Mouse (Mus musculus): ENCODE results near the gene Polq.

- no peak for TF ChIP-seq CTCF (IDR thresholded peaks at IDR 0.05)
- TF ChIP-seq EP300 (IDR thresholded peaks at IDR 0.05): no peak
Observed at GRCm38 (mm10) chr16:36987399-36987798, 24.2 kb upstream of the Polq start.

Data from lung, postnatal 0 days (tissue).